Mouse (Mus musculus) kidney, embryonic 16.5 days (tissue): ENCODE data around the gene Dcxr. TPM values are rescaled to one million over a fixed set of nuclear protein-coding genes. Genes with fewer than 3 reads are reported as not detected.

ENCODE experiments used
- ATAC-seq: fragments of 200-750 bp; cut with Nextera tagmentation; 2 replicates; pipeline ENCODE4 v1.8.0; 2017; ENCODE audit warnings: moderate TSS enrichment; ENCODE audit not compliant: low FRiP score, low TSS enrichment
- H3K27ac ChIP-seq: fragments of 300-500 bp; sonication (generic); 2 replicates; pipeline ENCODE4 v1.5.1; 2014; ENCODE audit warnings: low read length
- H3K27me3 ChIP-seq: fragments of 300-500 bp; sonication (generic); 2 replicates; pipeline ENCODE4 v1.6.1; 2014; ENCODE audit warnings: low read length, control low read depth, mixed read lengths; ENCODE audit not compliant: insufficient read depth
- H3K36me3 ChIP-seq: fragments of 300-500 bp; sonication (generic); 2 replicates; pipeline ENCODE4 v1.6.1; 2014; ENCODE audit warnings: low read length, control low read depth, mixed read lengths; ENCODE audit not compliant: insufficient read depth
- H3K4me1 ChIP-seq: fragments of 300-500 bp; sonication (generic); 2 replicates; pipeline ENCODE4 v1.6.1; 2014; ENCODE audit warnings: low read length, control low read depth, mixed read lengths; ENCODE audit not compliant: insufficient read depth
- H3K4me2 ChIP-seq: fragments of 300-500 bp; sonication (generic); replicated peaks from 2 replicates; pipeline ENCODE4 v1.6.1; 2014; ENCODE audit warnings: low read depth, low read length
- H3K4me3 ChIP-seq: fragments of 300-500 bp; sonication (generic); 2 replicates; pipeline ENCODE4 v1.5.1; 2014; ENCODE audit warnings: mild to moderate bottlenecking, low read length
- H3K9ac ChIP-seq: fragments of 300-500 bp; sonication (generic); replicated peaks from 2 replicates; pipeline ENCODE4 v1.6.1; 2014; ENCODE audit warnings: low read length
- H3K9me3 ChIP-seq: fragments of 300-500 bp; sonication (generic); 2 replicates; pipeline ENCODE4 v1.6.1; 2016; ENCODE audit warnings: low read length, control low read depth
- WGBS: fragments of 180-500 bp; shearing (Covaris S2); extraction: QIAGEN DNeasy Blood & Tissue Kit; methylation state at CpG from one replicate; pipeline ENCODE4 v1.1.7; 2014; 5-methylcytosine and 5-hydroxymethylcytosine counted together
- polyA plus RNA-seq: library from polyadenylated mRNA; unstranded; fragments of >200 nt; fragmentation: Nextera tagmentation; extraction: Ambion mirVana; gene quantifications from 2 replicates; pipeline ENCODE4 v1.2.1, GENCODE M21; 2015

Dcxr gene
- polyA plus RNA-seq, 1 experiment from 2014 or later: 56.5 TPM

DNA sequence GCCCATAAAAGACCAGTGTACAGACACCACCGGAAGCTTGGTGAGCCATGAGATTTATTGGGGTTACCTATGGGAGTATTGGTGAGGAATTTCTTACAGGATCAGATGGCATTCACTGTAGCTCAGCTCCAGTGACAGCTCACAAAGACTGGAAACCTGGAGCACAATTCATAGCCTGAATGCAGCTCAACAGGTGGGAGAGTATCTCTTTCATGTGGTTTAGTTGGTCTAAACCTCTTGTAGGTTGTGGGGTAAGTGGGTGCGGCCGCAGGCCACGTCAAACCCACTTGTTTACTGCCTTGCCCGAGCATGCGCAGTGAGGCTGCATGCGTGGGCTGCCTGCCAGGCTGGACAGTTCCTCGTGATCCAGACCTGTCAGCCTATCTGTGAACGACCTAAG lies 33.2 kb upstream of the Dcxr start:
- no peaks in the 10 kb centered on the region for H3K36me3 ChIP-seq
- no peak overlapping the region for H3K27ac ChIP-seq
- WGBS: 46% methylated on average over 9 of the region's 9 CpGs
- H3K9me3 ChIP-seq: peaks cover 25% of the 10 kb centered on the region
- no peak overlapping the region for H3K9ac ChIP-seq
- peaks cover 8% of the 10 kb centered on the region for H3K27me3 ChIP-seq
- no peak overlapping the region for H3K4me2 ChIP-seq
- H3K4me1 ChIP-seq: no peaks in the 10 kb centered on the region
- no peak overlapping the region for H3K4me3 ChIP-seq
- ATAC-seq: no peak

DNA sequence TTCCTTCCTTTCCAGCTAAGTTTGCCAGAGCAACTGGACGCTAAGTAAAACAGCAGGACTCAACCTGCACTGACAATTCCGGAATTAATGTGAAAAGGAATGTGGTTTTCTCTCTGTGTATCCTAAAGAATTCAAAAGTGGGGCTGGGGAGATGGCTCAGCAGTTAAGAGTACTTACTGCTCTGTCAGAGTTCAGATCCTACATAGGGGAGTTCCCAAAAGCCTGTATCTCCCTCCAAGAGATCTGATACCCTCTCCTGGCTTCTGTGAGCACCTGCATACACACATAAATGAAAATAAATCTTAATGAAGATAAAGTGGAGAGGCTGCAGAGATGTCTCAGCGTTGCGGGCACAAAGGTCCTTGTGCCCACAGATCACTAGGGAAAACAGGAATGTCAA lies 24.5 kb upstream of the Dcxr start:
- Histone ChIP-seq H3K4me1 (no peaks in the 10 kb centered on the region), H3K27ac (no peak overlapping the region), H3K27me3 (no peaks in the 10 kb centered on the region), H3K4me2 (no peak overlapping the region), H3K9ac (no peak overlapping the region), H3K36me3 (no peaks in the 10 kb centered on the region), H3K9me3 (no peaks in the 10 kb centered on the region), H3K4me3 (no peak overlapping the region)
- WGBS: 49% methylated on average over 4 of the region's 4 CpGs
- no peak for ATAC-seq

DNA sequence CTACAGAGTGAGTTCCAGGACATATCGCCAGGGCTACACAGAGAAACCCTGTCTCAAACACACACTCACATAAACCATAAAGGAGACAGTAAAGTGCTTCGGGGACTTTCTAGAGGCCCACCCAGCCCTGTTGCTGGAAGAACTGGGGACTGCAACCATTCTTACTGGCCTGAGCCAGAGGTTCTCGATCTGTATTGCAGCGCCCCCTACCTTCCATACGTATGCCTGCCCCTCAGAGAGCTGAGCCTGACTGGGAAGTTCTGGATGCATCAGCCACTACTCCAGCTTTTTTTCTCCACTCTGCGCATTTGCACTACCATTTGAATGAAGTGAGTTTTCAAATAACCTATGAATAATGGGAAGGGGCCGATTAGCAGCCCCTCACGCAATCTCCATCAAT lies 22.3 kb upstream of the Dcxr start:
- H3K9me3 ChIP-seq: no peaks in the 10 kb centered on the region
- no peak overlapping the region for H3K27ac ChIP-seq
- H3K9ac ChIP-seq: no peak overlapping the region
- WGBS: 58% methylated on average over 8 of the region's 8 CpGs
- no peak overlapping the region for H3K4me2 ChIP-seq
- no peak overlapping the region for H3K4me3 ChIP-seq
- H3K36me3 ChIP-seq: no peaks in the 10 kb centered on the region
- no peak for ATAC-seq
- no peaks in the 10 kb centered on the region for H3K4me1 ChIP-seq
- no peaks in the 10 kb centered on the region for H3K27me3 ChIP-seq

DNA sequence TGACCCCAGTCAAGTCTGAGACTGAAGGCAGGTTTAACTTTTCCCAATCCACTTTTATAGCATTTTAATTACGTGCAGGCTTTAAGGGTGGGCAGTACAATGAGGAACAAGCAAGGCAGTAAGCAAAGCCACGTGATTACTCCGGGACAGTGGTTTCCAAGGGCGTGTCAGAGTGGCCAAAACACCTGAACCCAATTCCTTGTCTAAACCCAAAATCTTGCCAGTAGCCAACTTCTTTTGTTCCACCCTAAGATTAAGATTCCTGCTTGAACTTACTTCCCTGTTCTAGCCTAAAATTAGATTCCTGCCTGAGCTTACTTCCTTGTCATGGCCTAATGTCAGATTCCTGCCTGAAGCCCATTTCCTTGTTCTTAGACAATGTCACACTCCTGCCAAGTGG lies 20.9 kb upstream of the Dcxr start:
- ATAC-seq: no peak
- Histone ChIP-seq H3K4me1 (no peaks in the 10 kb centered on the region), H3K9me3 (no peaks in the 10 kb centered on the region), H3K9ac (no peak overlapping the region), H3K27me3 (no peaks in the 10 kb centered on the region), H3K36me3 (no peaks in the 10 kb centered on the region), H3K4me3 (no peak overlapping the region), H3K4me2 (no peak overlapping the region), H3K27ac (peak overlapping the region; percentile 13; the same call in 1 of the 2 replicates)
- 62% methylated on average over 4 of the region's 4 CpGs for WGBS

DNA sequence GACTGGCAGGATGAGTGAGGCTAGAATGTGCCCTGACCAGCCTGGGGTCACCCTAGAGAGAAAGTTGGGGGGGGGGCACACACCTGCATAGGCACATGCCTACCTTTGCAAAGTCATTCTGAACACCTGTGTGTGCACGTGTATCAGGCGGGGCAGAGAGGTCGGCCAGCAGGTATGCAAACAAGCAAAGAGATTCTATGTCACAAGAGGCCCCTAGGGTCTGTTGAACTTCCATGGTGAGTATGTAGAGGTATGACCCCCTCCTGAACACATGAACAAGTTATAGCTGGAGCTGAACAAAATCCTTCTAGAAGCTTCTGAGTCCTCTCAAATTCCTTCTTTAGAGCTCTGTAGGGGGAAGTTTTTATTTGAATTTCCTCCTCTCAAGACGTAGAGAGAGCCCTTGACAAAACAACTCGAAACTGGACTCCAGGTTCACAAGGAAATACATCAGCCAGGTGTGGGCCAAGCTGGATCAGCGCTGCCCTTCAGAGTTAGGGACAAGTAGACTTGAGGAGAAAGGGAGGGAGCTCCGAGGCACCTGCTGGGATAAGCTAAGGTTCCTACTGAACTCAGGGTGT lies 17.1 kb upstream of the Dcxr start:
- H3K27ac ChIP-seq: no peak overlapping the region
- no peaks in the 10 kb centered on the region for H3K4me1 ChIP-seq
- no peak overlapping the region for H3K4me2 ChIP-seq
- no peaks in the 10 kb centered on the region for H3K9me3 ChIP-seq
- no peaks in the 10 kb centered on the region for H3K27me3 ChIP-seq
- H3K4me3 ChIP-seq: no peak overlapping the region
- H3K36me3 ChIP-seq: no peaks in the 10 kb centered on the region
- ATAC-seq: no peak
- 71% methylated on average over 7 of the region's 7 CpGs for WGBS
- H3K9ac ChIP-seq: no peak overlapping the region

DNA sequence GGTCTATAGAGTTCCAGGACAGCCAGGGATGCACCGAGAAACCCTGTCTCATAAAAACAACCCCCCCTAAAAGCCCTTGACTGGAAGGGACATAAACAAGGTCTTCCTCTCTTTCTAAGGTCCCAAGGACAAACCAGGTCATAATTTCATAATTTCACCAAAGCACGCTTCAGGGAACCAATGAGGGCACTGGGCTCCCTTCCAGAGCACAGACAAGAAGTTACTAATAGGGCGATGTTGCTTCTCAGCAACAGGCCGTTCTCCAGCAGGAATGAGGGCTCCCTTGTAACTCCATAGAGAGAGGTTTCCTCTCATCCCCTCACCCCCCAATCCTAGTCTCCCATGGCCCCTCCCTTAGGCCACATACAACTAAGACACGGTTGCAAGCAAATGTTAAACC lies 13.9 kb upstream of the Dcxr start:
- Histone ChIP-seq H3K27me3 (no peaks in the 10 kb centered on the region), H3K36me3 (no peaks in the 10 kb centered on the region), H3K4me1 (no peaks in the 10 kb centered on the region), H3K4me3 (no peak overlapping the region), H3K9me3 (no peaks in the 10 kb centered on the region), H3K4me2 (no peak overlapping the region), H3K27ac (no peak overlapping the region), H3K9ac (no peak overlapping the region)
- WGBS: 93% methylated on average over 5 of the region's 5 CpGs
- ATAC-seq: no peak

DNA sequence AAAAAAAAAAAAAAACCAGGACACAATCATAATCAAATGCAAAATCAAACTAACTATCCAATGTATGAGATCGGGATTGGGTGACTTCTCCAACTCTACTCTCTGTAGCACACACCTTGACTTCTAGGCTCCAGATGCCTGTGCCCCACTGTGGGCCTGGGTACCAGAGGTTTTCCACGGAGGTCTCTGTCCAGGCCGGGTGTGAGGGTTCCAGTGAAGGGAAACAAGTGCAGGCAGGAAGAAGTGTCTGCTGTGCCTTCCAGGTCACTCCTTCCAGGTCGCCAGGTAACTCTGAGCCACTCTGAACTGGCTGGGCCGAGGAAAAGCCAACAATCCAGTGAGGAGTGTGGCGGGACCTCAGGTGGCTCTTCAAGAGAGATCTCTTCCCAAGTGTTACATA lies 9.3 kb upstream of the Dcxr start:
- 83% methylated on average over 6 of the region's 6 CpGs for WGBS
- no peak for ATAC-seq
- no peaks in the 10 kb centered on the region for H3K9me3 ChIP-seq
- H3K36me3 ChIP-seq: no peaks in the 10 kb centered on the region
- no peak overlapping the region for H3K9ac ChIP-seq
- H3K4me3 ChIP-seq: no peak overlapping the region
- H3K27me3 ChIP-seq: no peaks in the 10 kb centered on the region
- H3K4me2 ChIP-seq: no peak overlapping the region
- H3K4me1 ChIP-seq: no peaks in the 10 kb centered on the region
- no peak overlapping the region for H3K27ac ChIP-seq

DNA sequence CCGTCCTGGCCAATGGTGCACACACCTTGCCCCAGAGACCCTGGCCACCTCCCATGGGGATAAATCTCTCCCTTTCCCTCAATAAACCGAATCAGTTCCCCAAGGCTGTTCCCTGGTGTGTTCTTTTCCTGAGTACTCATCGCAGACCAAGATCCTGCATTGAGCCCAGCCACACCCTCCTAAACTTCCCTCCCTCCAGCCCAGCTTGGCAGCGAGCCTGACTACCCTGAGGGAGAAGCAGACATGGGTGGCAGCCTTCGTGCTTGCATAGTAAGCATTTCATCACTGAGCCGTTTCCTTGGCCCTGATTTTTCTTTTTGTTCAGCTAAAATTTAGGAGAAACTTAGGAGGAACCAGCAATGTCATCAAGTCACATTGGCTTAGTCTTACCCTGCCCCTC lies 6.4 kb upstream of the Dcxr start:
- H3K27ac ChIP-seq: no peak overlapping the region
- no peak overlapping the region for H3K4me3 ChIP-seq
- no peak for ATAC-seq
- 0 out of 2 replicates have a peak, but pooled peaks cover 4% of the 10 kb centered on the region for H3K4me1 ChIP-seq
- H3K9ac ChIP-seq: no peak overlapping the region
- no peaks in the 10 kb centered on the region for H3K9me3 ChIP-seq
- no peaks in the 10 kb centered on the region for H3K27me3 ChIP-seq
- 48% methylated on average over 6 of the region's 6 CpGs for WGBS
- H3K36me3 ChIP-seq: no peaks in the 10 kb centered on the region
- H3K4me2 ChIP-seq: no peak overlapping the region

DNA sequence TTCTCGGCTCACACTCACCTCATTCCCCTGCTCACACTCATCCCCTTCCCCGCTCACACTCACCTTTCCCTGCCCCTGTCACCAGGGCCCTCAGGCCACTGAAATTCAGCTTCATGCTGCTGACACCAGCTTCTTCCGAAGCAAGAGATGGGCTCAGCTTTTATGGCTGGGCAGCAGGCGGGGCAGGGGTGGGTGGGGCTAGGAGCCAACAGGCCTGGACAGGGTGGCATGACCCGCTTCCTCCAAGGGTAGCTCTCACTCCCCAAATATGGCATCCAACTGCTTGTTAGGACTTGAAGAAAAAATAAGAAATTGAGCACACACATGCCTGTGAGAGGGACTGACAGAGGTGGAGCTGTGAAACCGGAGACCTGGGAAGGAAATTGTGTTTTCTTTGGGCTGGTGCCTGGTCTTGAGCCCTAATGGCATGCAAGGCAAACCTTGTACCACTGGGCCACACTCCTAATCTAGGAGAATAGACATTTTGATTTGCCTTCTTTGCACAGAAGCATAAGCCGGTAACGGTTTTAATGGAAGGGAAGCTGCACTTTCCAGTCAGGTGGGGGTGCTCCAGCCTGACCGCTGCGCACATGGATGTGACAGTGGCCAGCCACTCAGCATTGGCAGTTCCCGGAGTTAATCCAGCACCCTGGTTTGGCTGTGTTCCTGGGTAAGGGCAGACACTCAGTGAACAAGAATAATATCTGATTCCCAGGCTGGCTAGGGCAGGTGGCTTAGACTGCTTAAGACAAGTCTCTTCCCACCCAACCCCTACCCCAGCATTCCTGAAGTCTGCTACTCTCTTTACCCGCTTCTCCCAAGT lies 5.0 kb upstream of the Dcxr start, which contains the start of gene Cbr2:
Gene Cbr2 (minus strand): TSS at position 257 of the 823 bp plus-strand sequence.
- H3K36me3 ChIP-seq: no peaks in the 10 kb centered on the region
- 55% methylated on average over 12 of the region's 12 CpGs for WGBS
- H3K9me3 ChIP-seq: no peaks in the 10 kb centered on the region
- H3K27ac ChIP-seq: no peak within 1 kb of the TSS
- ATAC-seq: no peak
- 0 out of 2 replicates have a peak, but pooled peaks cover 4% of the 10 kb centered on the region for H3K4me1 ChIP-seq
- no peak within 1 kb of the TSS for H3K9ac ChIP-seq
- no peak within 1 kb of the TSS for H3K4me3 ChIP-seq
- no peak within 1 kb of the TSS for H3K4me2 ChIP-seq
- no peaks in the 10 kb centered on the region for H3K27me3 ChIP-seq

DNA sequence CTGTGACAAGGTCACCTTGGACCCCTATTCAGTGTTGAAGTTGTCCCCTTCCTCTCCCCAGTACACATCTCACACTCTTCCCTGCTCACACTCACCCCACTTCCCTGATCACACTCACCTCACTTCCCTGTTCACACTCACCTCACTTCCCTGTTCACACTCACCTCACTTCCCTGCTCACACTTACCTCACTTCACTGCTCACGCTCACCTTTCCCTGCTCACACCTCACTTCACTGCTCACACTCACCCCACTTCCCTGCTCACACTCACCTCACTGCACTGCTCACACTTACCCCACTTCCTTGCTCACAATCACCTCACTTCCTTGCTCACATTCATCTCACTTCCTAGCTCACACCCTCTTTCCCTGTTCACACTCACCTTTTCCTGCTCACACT lies 4.3 kb upstream of the Dcxr start:
- no peak for ATAC-seq
- Histone ChIP-seq H3K27me3 (no peaks in the 10 kb centered on the region), H3K27ac (no peak overlapping the region), H3K9ac (no peak overlapping the region), H3K9me3 (no peaks in the 10 kb centered on the region), H3K36me3 (no peaks in the 10 kb centered on the region), H3K4me2 (no peak overlapping the region), H3K4me1 (peaks cover 8% of the 10 kb centered on the region; the same call in 1 of the 2 replicates), H3K4me3 (no peak overlapping the region)
- WGBS: 95% methylated on average over 1 of the region's 1 CpGs
